Mouse (Mus musculus) kidney, postnatal 14 days (tissue): ENCODE measurements around the gene Prkg2.

Experiments used
- DNase-seq: peaks from one replicate; pipeline ENCODE4 v3.0.0; 2022; ENCODE audit warnings: mixed read lengths

Gene Prkg2

GRCm38 (mm10) chr5:98975877-98976672 lies 61.1 kb downstream of the Prkg2 start:
- no peak for DNase-seq

DNA sequence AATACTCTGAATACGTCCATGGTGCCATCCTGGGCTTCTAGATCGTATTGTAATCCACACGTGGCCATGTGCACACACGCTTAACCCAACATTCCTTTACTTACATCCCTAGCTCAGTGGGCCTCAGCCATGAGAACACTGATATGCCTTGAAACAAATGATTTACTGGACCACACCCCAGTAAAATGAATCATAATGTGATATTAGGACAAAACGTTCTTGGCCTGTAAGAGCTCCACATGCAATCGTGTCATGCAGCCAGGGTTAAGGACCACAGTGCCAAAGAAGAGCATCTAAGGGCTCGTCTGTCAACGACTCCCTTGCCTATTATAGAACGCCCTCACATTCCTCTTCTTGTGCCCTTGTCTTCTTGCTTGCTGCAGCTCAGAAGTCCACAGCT lies 70.5 kb downstream of the Prkg2 start:
- no peak for DNase-seq

DNA sequence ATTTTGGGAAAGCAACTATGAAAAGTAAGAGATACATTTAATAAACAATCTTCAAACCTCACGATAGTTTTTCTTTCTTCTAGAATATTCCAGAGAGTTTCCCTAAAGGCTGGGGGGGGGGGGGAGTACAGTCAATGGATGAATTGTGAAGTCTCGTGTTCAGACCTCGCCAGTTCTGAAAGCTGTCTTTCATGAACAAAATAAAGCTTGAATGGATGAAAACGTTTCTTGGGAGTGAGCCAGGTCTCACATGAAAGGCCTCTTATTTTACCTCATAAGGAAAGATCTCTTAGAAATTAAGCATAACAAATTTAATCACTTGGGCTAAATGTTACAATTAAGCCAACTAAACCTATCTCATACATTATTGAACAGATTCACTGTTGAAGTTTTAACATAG lies 72.0 kb downstream of the Prkg2 start:
- no peak for DNase-seq

- no peak for DNase-seq
Measured at GRCm38 (mm10) chr5:98964367-98964766, 72.8 kb downstream of the Prkg2 start.

DNA sequence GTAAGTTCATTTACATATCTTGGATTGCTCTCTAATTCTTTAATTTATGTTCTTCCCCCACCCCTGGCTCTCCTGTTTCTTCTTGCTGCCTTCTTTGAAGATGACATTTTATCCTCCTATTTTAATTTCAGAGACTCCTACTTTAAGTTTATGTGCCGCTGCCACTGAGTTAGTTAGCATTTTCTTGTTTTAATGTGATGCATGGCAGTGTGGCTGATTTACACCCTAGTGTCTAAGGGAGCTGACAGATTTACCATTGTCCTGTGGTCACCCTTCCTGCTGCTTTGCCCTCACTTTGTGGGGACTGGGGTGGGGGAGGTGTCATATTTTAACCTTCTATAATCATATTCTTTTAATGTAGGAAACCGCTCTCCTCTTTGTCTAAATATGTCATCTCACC lies 74.7 kb downstream of the Prkg2 start:
- DNase-seq: no peak

GRCm38 (mm10) chr5:98955576-98955975 lies 81.6 kb downstream of the Prkg2 start:
- no peak for DNase-seq

DNA sequence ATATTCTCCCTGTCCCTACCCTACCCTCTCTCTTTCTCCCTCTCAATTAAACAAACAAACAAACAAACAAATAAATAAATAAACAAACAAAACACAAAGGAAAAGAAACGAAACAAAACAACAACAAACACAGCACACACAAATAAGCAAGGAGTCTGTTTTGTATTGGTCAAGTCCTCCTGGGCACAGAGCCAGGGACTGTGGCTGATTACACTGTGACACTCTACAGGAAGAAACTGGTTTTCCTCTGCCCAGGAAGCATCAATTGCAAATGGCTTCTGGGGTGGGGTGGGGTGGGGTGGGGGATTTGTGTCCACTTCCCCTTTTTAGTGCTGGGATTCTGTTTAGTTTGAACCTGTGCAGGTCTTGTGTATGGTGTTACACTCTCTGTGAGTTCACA lies 83.8 kb downstream of the Prkg2 start:
- peak; percentile 9 for DNase-seq

DNA sequence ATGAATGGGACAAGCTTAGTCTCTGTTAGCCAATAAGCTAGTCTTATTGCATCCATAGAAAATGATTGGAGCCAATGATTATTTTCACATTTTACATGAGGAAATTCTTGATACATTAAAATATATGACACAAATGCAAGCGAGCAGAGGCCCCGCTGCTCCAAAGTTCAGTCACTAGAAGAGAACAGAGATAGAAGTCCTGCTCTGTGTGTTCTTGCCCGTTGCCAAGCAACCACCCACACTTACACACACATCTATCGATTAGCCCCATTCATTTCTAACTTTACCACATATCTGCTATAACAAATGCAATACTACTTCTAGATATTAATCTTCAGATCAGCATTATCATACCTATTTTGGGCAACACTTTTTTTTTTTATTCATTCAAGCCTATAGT lies 85.6 kb downstream of the Prkg2 start:
- DNase-seq: no peak

GRCm38 (mm10) chr5:98950495-98951092 lies 86.6 kb downstream of the Prkg2 start:
- no peak for DNase-seq

DNA sequence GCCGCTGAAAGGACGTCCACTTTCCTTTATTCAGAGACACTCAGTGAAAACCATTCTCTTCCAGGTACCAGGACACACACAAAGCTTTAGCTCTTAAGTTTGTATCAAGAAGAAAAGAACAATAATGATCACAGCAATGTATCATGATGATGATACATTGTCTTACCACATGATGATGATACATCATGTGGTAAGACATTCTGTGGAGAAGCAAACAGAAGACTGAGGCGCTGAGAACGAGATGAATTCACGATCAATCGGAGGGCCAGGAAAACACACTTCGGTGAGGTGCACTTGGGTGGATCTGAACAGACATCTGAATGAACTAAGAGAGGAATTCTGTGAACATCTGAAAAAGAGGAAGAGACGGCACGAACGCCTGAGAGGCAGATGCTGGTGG lies 87.4 kb downstream of the Prkg2 start:
- DNase-seq: no peak

DNA sequence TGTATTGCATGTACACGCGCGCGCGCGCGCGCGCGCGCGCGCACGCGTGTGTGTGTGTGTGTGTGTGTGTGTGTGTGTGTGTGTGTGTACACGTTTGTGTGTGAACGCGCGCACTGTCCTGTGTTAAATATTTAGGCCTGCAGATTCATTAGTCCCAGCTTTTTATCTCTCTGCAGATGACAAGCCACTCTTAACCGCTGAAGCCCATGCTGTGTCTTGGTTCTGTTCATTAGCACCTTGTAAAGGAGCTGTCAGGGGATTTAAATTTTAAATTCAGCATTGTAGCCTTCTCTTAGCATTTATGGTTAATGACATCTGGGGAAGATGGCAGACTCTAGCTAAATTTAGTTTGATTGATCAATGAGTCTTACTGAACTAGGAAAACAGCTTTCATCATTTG lies 90.5 kb downstream of the Prkg2 start:
- DNase-seq: no peak

DNA sequence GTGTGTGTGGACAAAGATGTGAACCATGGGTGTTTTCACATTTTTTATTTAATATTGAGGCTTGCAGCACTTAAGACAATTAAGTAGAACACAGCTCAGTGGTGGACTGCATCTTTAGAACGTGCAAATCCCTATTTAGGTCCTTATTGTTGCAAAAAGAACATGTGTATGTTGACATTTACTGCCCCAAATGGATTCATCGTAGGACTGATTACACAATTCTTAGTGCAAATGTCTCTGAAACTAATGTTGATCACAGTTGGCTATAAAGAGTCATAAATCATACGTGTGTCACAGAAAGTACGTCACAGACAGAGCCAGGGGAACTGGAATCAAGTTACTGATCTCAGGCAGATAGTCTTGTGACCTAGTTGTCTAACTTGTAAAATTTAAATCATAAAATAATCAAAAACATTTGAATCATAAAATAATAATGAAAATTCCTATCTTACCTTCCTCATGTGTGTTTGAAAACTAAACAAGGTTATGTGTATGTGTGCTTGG lies 91.0 kb downstream of the Prkg2 start:
- DNase-seq: no peak

DNA sequence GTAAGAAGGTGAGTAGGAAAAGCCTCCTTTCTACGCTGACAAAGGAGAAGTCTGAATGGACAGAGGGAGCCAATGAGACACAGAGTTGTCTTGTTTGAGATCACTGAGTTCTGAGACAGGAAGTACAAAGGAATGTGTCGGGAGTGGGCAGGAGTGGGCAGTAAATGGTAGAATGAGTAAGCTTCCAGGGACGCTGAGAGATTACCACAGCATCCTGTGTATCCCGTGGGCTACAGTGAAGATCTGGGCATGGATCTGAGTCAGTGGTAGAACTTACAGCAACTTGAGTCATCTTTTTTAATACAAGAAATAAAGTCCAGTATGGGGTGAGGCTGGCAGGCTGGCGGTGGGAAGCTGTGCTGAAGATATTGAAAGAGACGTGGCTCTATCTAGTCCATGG lies 93.4 kb downstream of the Prkg2 start:
- no peak for DNase-seq

- DNase-seq: no peak
Measured at GRCm38 (mm10) chr5:98940731-98941130, 96.4 kb downstream of the Prkg2 start.

DNA sequence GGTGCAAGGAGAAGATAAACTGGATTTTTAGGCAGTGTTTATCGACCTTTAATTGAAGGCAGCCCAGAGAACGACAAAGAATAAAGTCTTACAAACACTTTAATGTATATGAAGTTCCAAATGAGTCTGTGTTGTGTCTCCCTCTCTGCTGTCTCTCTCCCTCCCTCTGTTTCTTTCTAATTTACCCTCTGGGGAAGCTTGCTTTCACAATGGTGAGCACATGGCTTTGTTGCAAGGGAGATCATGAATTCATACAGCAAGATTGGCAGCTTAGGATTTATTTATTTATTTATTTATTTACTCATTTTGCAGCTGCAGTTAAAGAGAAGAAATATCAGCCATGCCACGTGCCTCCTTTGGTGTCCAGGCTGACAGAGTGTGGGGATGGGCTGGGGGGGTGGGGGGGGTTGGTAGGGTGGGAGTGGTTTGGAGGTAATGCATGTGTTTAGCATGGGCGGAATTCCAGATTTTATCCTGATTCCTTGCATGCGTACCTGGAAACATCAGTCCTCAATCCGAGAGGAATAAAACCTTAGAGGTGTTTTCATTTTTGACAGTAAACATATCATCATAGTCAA lies 97.4 kb downstream of the Prkg2 start:
- no peak for DNase-seq

GRCm38 (mm10) chr5:98939116-98939515 lies 98.0 kb downstream of the Prkg2 start:
- DNase-seq: no peak

- DNase-seq: no peak
Measured at GRCm38 (mm10) chr5:98937879-98938278, 99.3 kb downstream of the Prkg2 start.

DNA sequence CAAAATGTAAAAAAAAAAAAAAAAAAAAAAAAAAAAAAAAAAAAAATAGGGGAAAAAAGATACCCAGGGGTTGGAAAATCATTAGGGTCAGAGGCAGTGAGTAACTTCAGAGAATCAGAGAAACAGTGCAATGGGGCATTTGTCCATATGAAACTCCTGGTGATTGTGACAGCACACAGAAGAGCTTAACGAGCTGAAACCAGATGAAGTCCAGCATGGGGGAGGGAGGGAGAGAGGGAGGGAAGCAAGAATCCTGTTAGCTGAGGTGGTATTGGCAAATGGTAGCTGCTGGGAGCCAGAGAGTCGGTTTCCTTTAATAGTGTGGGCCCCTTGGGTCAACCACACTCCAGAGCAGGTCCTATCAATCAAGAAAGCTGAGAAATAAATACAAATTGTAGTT lies 100.5 kb downstream of the Prkg2 start:
- no peak for DNase-seq

DNA sequence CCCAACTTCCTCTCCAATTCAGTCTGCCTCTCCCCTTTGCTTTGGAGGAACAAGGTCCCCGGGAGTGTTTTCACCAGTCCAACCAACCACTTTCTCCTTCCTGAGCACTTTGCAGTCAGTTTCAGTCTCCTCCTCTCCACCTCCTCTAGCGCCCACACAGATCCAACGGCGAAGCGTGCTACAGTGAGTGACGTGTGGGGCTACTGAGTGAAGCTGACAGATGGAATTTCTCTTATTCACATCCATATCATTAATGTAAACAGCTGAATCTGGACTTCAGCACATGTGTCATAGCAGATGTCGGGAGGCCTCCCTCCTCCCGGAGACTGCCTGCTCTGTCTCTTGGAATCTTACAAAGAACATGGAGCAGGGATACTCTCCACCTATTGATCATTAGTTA lies 101.2 kb downstream of the Prkg2 start:
- no peak for DNase-seq

DNA sequence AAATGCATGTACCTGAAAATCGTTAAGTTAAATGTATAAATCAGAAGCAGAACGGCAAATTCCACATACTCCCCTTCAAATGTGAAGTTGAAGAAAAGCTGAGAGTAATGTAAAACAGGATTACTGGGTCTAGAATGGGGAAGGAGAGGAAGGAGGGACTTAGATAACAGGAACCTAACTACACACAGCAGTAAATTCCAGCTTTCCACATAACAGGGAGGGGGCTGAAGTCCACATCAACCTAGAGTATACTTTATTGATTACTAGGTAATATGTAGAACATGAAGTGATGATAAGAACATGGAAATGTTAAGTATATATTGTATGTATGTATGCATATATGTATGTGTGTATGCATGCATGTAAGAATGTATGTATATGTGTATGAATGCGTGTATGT lies 114.2 kb downstream of the Prkg2 start:
- no peak for DNase-seq

GRCm38 (mm10) chr5:98921608-98922007 lies 115.5 kb downstream of the Prkg2 start:
- DNase-seq: no peak

DNA sequence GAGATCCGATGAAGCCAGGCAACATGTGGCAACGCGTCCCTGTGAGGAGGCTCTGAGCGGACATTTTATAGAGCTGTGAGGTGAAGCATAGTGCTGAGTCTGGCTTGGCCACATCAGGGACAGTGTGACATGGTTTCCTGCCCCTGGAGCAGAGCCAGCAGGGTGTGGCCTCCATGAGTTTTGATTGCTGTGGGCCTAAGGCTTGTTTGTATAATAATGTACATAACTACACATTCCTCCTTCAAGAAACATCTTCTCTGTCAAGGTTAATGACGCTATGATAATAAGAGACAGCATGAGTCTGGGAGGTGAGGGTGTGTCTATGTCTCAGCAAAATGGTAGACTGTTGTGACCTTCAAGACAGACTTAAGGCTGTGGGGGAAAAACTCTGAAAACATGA lies 118.4 kb downstream of the Prkg2 start:
- no peak for DNase-seq

- DNase-seq: peak; percentile 18
Measured at GRCm38 (mm10) chr5:98902339-98902738, 134.8 kb downstream of the Prkg2 start.

DNA sequence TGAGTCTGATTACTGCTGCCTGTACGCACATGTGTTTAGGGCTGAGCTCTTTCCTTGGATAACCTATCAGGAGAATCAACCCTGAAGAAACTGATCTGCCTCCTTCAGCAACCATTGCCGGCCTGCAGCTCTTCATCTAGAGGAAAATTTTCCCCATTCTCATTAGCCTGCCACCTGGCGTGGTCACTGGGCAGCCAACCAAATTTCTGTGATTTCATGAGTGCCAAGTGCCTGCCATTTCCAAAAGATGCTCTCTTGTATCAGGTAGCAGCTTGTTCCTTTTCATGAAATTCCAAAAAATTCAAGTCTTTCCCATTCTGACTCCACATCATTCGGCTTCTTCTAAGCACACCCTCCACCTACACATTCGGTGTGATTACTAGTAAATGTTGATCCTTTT lies 136.2 kb downstream of the Prkg2 start:
- no peak for DNase-seq
